Mouse (Mus musculus) heart, embryonic 11.5 days (tissue): ENCODE measurements around the gene Ldb1. TPM values are rescaled to one million over a fixed set of nuclear protein-coding genes. Genes with fewer than 3 reads are reported as not detected.

Experiments
- ATAC-seq: fragments of 200-750 bp; cut with Nextera tagmentation; replicated peaks from 2 replicates; pipeline ENCODE4 v1.8.0; 2017; ENCODE audit warnings: moderate library complexity; ENCODE audit not compliant: insufficient number of reproducible peaks, low FRiP score, low TSS enrichment
- H3K27ac ChIP-seq: fragments of 300-500 bp; sonication (generic); 2 replicates; pipeline ENCODE4 v1.5.1; 2014; ENCODE audit warnings: mild to moderate bottlenecking, low read depth, low read length
- H3K27me3 ChIP-seq: fragments of 300-500 bp; sonication (generic); 2 replicates; pipeline ENCODE4 v1.6.1; 2014; ENCODE audit warnings: mild to moderate bottlenecking, low read length, mixed read lengths; ENCODE audit not compliant: control insufficient read depth, insufficient read depth
- H3K36me3 ChIP-seq: fragments of 300-500 bp; sonication (generic); 2 replicates; pipeline ENCODE4 v1.6.1; 2014; ENCODE audit warnings: mild to moderate bottlenecking, low read length, moderate library complexity, mixed read lengths; ENCODE audit not compliant: control insufficient read depth, insufficient read depth
- H3K4me1 ChIP-seq: fragments of 300-500 bp; sonication (generic); 2 replicates; pipeline ENCODE4 v1.6.1; 2014; ENCODE audit warnings: low read length; ENCODE audit not compliant: control insufficient read depth, insufficient read depth
- H3K4me2 ChIP-seq: fragments of 300-500 bp; sonication (generic); 2 replicates; pipeline ENCODE4 v1.6.1; 2014; ENCODE audit warnings: mild to moderate bottlenecking, moderate library complexity
- H3K4me3 ChIP-seq: fragments of 300-500 bp; sonication (generic); 2 replicates; pipeline ENCODE4 v1.5.1; 2014; ENCODE audit warnings: low read depth, low read length
- H3K9ac ChIP-seq: fragments of 300-500 bp; sonication (generic); 2 replicates; pipeline ENCODE4 v1.6.1; 2014; ENCODE audit warnings: mild to moderate bottlenecking, low read depth, low read length, moderate library complexity
- H3K9me3 ChIP-seq: fragments of 300-500 bp; sonication (generic); replicated peaks from 2 replicates; pipeline ENCODE4 v1.6.1; 2016; ENCODE audit warnings: low read length; ENCODE audit not compliant: control insufficient read depth
- WGBS: fragments of 180-500 bp; shearing (Covaris S2); extraction: QIAGEN DNeasy Blood & Tissue Kit; methylation state at CpG from one replicate; pipeline ENCODE4 v1.1.7; 2014; ENCODE audit not compliant: insufficient replicate concordance; 5-methylcytosine and 5-hydroxymethylcytosine counted together
- polyA plus RNA-seq: library from polyadenylated mRNA; unstranded; fragments of >200 nt; fragmentation: Nextera tagmentation; extraction: Ambion mirVana; gene quantifications from 2 replicates; pipeline ENCODE4 v1.2.1, GENCODE M21; 2014

Ldb1 gene
- polyA plus RNA-seq, 1 experiment from 2014 or later = 59.7 TPM

- WGBS = 90% methylated on average over 3 of the region's 3 CpGs
- H3K4me2 ChIP-seq = no peak overlapping the region
- H3K36me3 ChIP-seq = no peaks in the 10 kb centered on the region
- no peak overlapping the region for H3K4me3 ChIP-seq
- no peaks in the 10 kb centered on the region for H3K9me3 ChIP-seq
- H3K4me1 ChIP-seq = no peaks in the 10 kb centered on the region
- no peak overlapping the region for H3K27ac ChIP-seq
- H3K27me3 ChIP-seq = no peaks in the 10 kb centered on the region
- no peak overlapping the region for H3K9ac ChIP-seq
- no peak for ATAC-seq
Measured at GRCm38 (mm10) chr19:45988238-45988637, 56.8 kb downstream of the Ldb1 start.

DNA sequence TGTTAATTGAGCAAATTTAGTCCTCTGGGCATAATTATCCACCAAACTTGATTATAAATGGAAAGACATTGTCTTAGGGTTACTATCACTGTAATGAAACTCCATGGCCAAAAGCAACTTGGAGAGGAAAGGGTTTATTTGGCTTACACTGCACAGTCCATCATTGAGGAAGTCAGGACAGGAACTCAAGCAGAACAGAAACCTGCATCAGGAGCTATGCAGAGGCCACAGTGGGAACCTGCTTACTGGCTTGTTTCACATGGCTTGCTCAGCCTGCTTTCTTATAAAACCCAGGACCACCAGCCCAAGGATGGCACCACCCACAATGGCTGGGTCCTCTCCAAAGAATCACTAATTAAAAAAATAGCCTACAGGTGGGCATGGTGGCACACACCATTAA, 60.6 kb downstream of the Ldb1 start:
- Histone ChIP-seq H3K27me3 (no peaks in the 10 kb centered on the region), H3K27ac (no peak overlapping the region), H3K9me3 (no peaks in the 10 kb centered on the region), H3K36me3 (no peaks in the 10 kb centered on the region), H3K4me1 (no peaks in the 10 kb centered on the region), H3K9ac (no peak overlapping the region), H3K4me3 (no peak overlapping the region), H3K4me2 (no peak overlapping the region)
- ATAC-seq = no peak

Other genes with a start within 250 kb of the Ldb1 start
- gene Kcnip2, start 229.2 kb downstream of the Ldb1 start, polyA plus RNA-seq = 0.45 and 0.66 TPM in 2 replicates
- gene Armh3, start 46.7 kb downstream of the Ldb1 start, polyA plus RNA-seq = 9.6 and 11.9 TPM in 2 replicates
- gene Hps6, start 41.7 kb downstream of the Ldb1 start, polyA plus RNA-seq = 3.0 and 3.6 TPM in 2 replicates
- 36.8 and 46.7 TPM in 2 replicates for gene Pprc1, start 328 bp downstream of the Ldb1 start, polyA plus RNA-seq
- 64.1 and 65.4 TPM in 2 replicates for gene Nolc1, start 30.6 kb upstream of the Ldb1 start, polyA plus RNA-seq
- gene Elovl3, start 86.7 kb upstream of the Ldb1 start, polyA plus RNA-seq = not detected in 2 replicates
- 0.26 TPM in 1 of 2 replicates, not detected in the other for gene Pitx3, start 103.1 kb upstream of the Ldb1 start, polyA plus RNA-seq
- 34.0 and 45.7 TPM in 2 replicates for gene Gbf1, start 107.3 kb upstream of the Ldb1 start, polyA plus RNA-seq